Mouse (Mus musculus) forebrain, embryonic 13.5 days (tissue): Measurements from ENCODE around the gene P2ry12. TPM values are rescaled to one million over a fixed set of nuclear protein-coding genes. Genes with fewer than 3 reads are reported as not detected.

Experiments used
- ATAC-seq: fragments of 200-750 bp; cut with Nextera tagmentation; 2 replicates; pipeline ENCODE4 v1.8.0; 2017
- H3K27ac ChIP-seq: fragments of 300-500 bp; sonication (generic); 2 replicates; pipeline ENCODE4 v1.5.1; 2015; ENCODE audit warnings: inconsistent platforms, mild to moderate bottlenecking, moderate library complexity
- H3K27me3 ChIP-seq: fragments of 300-500 bp; sonication (generic); 2 replicates; pipeline ENCODE4 v1.6.1; 2015; ENCODE audit warnings: mild to moderate bottlenecking, inconsistent platforms
- H3K36me3 ChIP-seq: fragments of 300-500 bp; sonication (generic); 2 replicates; pipeline ENCODE4 v1.6.1; 2015; ENCODE audit warnings: mild to moderate bottlenecking, inconsistent platforms; ENCODE audit not compliant: poor library complexity, severe bottlenecking
- H3K4me1 ChIP-seq: fragments of 300-500 bp; sonication (generic); 2 replicates; pipeline ENCODE4 v1.6.1; 2015; ENCODE audit warnings: inconsistent platforms
- H3K4me2 ChIP-seq: fragments of 300-500 bp; sonication (generic); 2 replicates; pipeline ENCODE4 v1.6.1; 2015; ENCODE audit warnings: inconsistent platforms, mild to moderate bottlenecking, moderate library complexity
- H3K4me3 ChIP-seq: fragments of 300-500 bp; sonication (generic); 2 replicates; pipeline ENCODE4 v1.5.1; 2015; ENCODE audit warnings: mild to moderate bottlenecking, inconsistent platforms
- H3K9ac ChIP-seq: fragments of 300-500 bp; sonication (generic); 2 replicates; pipeline ENCODE4 v1.6.1; 2015; ENCODE audit warnings: mild to moderate bottlenecking, inconsistent platforms
- H3K9me3 ChIP-seq: fragments of 300-500 bp; sonication (generic); replicated peaks from 2 replicates; pipeline ENCODE4 v1.6.1; 2016; ENCODE audit warnings: inconsistent platforms
- WGBS: fragments of 180-500 bp; shearing (Covaris S2); methylation state at CpG from one replicate; pipeline ENCODE4 v1.1.7; 2015; 5-methylcytosine and 5-hydroxymethylcytosine counted together
- polyA plus RNA-seq: library from polyadenylated mRNA; unstranded; fragments of >200 nt; fragmentation: Nextera tagmentation; extraction: Ambion mirVana; gene quantifications from 2 replicates; pipeline ENCODE4 v1.2.1, GENCODE M21; 2015

The P2ry12 gene
- polyA plus RNA-seq, 1 experiment from 2014 or later: 4.9 TPM

DNA sequence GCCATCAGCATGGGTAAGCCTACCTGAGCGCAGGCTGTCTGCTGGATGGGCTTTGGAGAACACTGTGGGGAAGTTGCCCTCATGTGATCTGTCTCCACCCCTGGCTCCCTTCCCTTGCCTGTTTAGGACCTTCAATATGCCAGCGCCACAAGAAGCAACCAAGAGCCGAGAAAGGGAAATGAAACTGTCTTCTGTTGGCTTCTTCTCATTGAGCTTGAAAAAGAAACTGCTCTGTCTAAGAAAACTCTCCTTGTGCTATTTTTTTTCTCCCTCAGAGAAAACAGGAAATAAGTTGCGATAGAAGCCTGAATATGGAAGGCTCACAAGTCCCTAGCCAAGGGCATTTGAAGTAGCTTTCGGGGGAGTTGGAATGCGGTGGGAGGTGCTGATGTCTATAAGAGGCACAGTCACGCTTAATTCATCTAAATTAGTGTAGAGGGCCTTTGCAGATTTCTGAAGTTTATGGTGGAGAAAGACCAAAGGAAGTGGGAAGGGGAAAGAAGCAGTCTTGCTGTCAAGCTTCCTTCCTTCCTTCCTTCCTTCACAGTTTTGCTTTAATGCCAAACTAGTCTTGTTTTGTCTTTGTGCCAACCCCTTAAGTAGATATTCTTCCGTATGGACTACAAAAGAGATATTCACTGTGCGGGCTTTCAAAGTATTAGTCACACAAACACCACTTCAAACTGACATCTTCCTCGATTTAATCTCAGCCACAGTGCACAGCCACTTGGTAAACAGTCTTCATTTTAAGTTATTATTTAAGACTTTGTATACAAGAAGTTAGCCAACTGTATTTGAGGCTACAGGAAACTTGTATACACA lies 33.7 kb downstream of the P2ry12 start:
- Histone ChIP-seq H3K9me3 (no peaks in the 10 kb centered on the region), H3K4me1 (no peaks in the 10 kb centered on the region), H3K27me3 (no peaks in the 10 kb centered on the region), H3K4me2 (no peak overlapping the region), H3K4me3 (no peak overlapping the region), H3K36me3 (no peaks in the 10 kb centered on the region), H3K27ac (no peak overlapping the region), H3K9ac (no peak overlapping the region)
- 81% methylated on average over 10 of the region's 10 CpGs for WGBS
- no peak for ATAC-seq

GRCm38 (mm10) chr3:59227696-59228095 lies 35.0 kb downstream of the P2ry12 start:
- Histone ChIP-seq H3K36me3 (no peaks in the 10 kb centered on the region), H3K9ac (no peak overlapping the region), H3K4me1 (no peaks in the 10 kb centered on the region), H3K27ac (no peak overlapping the region), H3K27me3 (no peaks in the 10 kb centered on the region), H3K4me3 (no peak overlapping the region), H3K9me3 (no peaks in the 10 kb centered on the region), H3K4me2 (no peak overlapping the region)
- 95% methylated on average over 9 of the region's 9 CpGs for WGBS
- no peak for ATAC-seq

DNA sequence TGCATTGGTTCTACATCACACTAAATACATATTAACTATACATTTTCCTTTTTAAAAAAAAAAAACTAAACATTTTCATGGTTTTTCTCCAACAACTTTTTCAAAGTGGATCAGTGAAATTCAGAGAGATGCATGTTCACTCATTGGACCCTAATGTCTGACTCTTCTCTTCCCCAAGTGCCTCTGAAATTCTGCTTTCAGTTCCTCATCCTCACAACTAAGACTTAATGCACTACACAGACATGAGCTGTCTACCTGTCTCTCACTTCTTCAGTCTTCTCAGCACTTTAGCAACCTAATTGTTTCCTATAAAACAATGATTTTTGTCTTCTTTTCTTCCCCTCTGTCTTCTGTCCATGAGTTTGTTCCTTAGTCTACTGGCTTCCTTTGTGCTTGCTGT lies 37.3 kb downstream of the P2ry12 start:
- H3K4me1 ChIP-seq: no peaks in the 10 kb centered on the region

GRCm38 (mm10) chr3:59222303-59222702 lies 40.4 kb downstream of the P2ry12 start:
- no peak overlapping the region for H3K27ac ChIP-seq
- 86% methylated on average over 2 of the region's 2 CpGs for WGBS
- no peak for ATAC-seq
- no peaks in the 10 kb centered on the region for H3K27me3 ChIP-seq
- no peaks in the 10 kb centered on the region for H3K4me1 ChIP-seq
- H3K9me3 ChIP-seq: no peaks in the 10 kb centered on the region
- H3K9ac ChIP-seq: no peak overlapping the region
- H3K36me3 ChIP-seq: no peaks in the 10 kb centered on the region
- H3K4me2 ChIP-seq: no peak overlapping the region
- H3K4me3 ChIP-seq: no peak overlapping the region

More for the DNA sequence above, 37.3 kb downstream of the P2ry12 start:
- no peak overlapping the region for H3K27ac ChIP-seq
- no peak for ATAC-seq
- H3K36me3 ChIP-seq: no peaks in the 10 kb centered on the region
- H3K9ac ChIP-seq: no peak overlapping the region
- no peak overlapping the region for H3K4me2 ChIP-seq
- H3K27me3 ChIP-seq: no peaks in the 10 kb centered on the region
- H3K4me3 ChIP-seq: no peak overlapping the region
- no peaks in the 10 kb centered on the region for H3K9me3 ChIP-seq

DNA sequence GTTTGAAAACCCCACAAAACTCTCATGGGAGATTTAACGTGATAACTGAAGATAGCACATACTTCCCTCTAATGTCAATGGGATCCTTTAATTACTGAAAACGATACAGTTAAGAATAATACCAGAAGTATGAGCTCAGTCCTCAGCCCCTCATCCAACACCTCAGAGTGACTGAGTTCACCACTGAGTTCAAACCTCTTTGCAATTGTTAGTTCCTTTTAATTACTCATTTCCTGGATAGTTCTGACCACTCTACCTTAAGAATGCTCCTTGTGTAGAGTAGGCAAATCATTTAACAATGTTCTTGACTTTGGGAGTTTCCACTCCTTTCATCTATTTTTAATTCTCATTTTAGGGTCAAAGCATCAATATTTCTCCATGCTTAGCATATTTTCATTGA lies 43.3 kb downstream of the P2ry12 start:
- no peak for ATAC-seq
- H3K4me2 ChIP-seq: no peak overlapping the region
- no peak overlapping the region for H3K4me3 ChIP-seq
- H3K36me3 ChIP-seq: no peaks in the 10 kb centered on the region
- H3K27me3 ChIP-seq: no peaks in the 10 kb centered on the region
- WGBS: 91% methylated on average over 2 of the region's 2 CpGs
- no peak overlapping the region for H3K27ac ChIP-seq
- no peak overlapping the region for H3K9ac ChIP-seq
- H3K4me1 ChIP-seq: no peaks in the 10 kb centered on the region
- no peaks in the 10 kb centered on the region for H3K9me3 ChIP-seq

- no peak overlapping the region for H3K9ac ChIP-seq
- H3K4me3 ChIP-seq: no peak overlapping the region
- no peak for ATAC-seq
- no peaks in the 10 kb centered on the region for H3K27me3 ChIP-seq
- H3K36me3 ChIP-seq: no peaks in the 10 kb centered on the region
- no peaks in the 10 kb centered on the region for H3K9me3 ChIP-seq
- no peak overlapping the region for H3K27ac ChIP-seq
- 91% methylated on average over 10 of the region's 10 CpGs for WGBS
- no peaks in the 10 kb centered on the region for H3K4me1 ChIP-seq
- no peak overlapping the region for H3K4me2 ChIP-seq
These were observed 45.5 kb downstream of the P2ry12 start for GRCm38 (mm10) chr3:59217211-59217610.

DNA sequence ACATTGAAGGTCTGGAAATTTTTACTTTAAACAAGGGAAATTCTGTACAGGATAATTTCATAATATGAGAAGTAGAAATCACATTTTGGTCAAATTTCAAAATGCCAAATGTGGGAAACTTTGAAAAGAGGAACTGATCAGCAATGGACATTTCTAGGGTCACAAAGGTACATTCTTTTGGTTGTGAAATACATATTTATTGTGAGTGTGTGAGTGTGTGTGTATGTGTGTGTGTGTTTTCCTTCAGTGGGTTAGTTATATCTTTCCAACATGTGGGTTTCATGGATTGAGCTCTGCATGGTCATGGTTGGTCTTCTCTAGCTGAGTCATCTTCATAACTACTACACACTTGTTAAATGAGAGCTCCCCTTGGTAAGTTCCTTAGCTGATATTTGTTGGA lies 50.3 kb downstream of the P2ry12 start:
- Histone ChIP-seq H3K27me3 (no peaks in the 10 kb centered on the region), H3K4me2 (no peak overlapping the region), H3K4me3 (no peak overlapping the region), H3K4me1 (no peaks in the 10 kb centered on the region), H3K9me3 (no peaks in the 10 kb centered on the region), H3K9ac (no peak overlapping the region), H3K27ac (no peak overlapping the region), H3K36me3 (no peaks in the 10 kb centered on the region)
- no peak for ATAC-seq

- no peak for ATAC-seq
- no peaks in the 10 kb centered on the region for H3K4me1 ChIP-seq
- H3K9me3 ChIP-seq: no peaks in the 10 kb centered on the region
- H3K4me2 ChIP-seq: no peak overlapping the region
- H3K27ac ChIP-seq: no peak overlapping the region
- no peak overlapping the region for H3K9ac ChIP-seq
- H3K27me3 ChIP-seq: no peaks in the 10 kb centered on the region
- H3K4me3 ChIP-seq: no peak overlapping the region
- WGBS: 93% methylated on average over 8 of the region's 8 CpGs
- no peaks in the 10 kb centered on the region for H3K36me3 ChIP-seq
These were observed 50.9 kb downstream of the P2ry12 start for GRCm38 (mm10) chr3:59211784-59212183.

GRCm38 (mm10) chr3:59210727-59211126 lies 51.9 kb downstream of the P2ry12 start, which contains the start of gene P2ry13:
P2ry13 (minus strand) TSS chr3:59210882.
- no peak within 1 kb of the TSS for H3K4me2 ChIP-seq
- H3K27ac ChIP-seq: no peak within 1 kb of the TSS
- 95% methylated on average over 6 of the region's 6 CpGs for WGBS
- H3K9me3 ChIP-seq: no peaks in the 10 kb centered on the region
- H3K36me3 ChIP-seq: no peaks in the 10 kb centered on the region
- H3K9ac ChIP-seq: no peak within 1 kb of the TSS
- no peaks in the 10 kb centered on the region for H3K27me3 ChIP-seq
- ATAC-seq: no peak
- no peaks in the 10 kb centered on the region for H3K4me1 ChIP-seq
- no peak within 1 kb of the TSS for H3K4me3 ChIP-seq

- Histone ChIP-seq H3K4me2 (no peak overlapping the region), H3K9ac (no peak overlapping the region), H3K9me3 (no peaks in the 10 kb centered on the region), H3K4me3 (no peak overlapping the region), H3K4me1 (no peaks in the 10 kb centered on the region), H3K27me3 (no peaks in the 10 kb centered on the region), H3K36me3 (no peaks in the 10 kb centered on the region), H3K27ac (no peak overlapping the region)
- WGBS: 83% methylated on average over 8 of the region's 8 CpGs
- no peak for ATAC-seq
These were observed 52.6 kb downstream of the P2ry12 start for GRCm38 (mm10) chr3:59210089-59210488.

- Histone ChIP-seq H3K4me2 (no peak overlapping the region), H3K9me3 (no peaks in the 10 kb centered on the region), H3K27me3 (no peaks in the 10 kb centered on the region), H3K27ac (no peak overlapping the region), H3K4me1 (no peaks in the 10 kb centered on the region), H3K36me3 (no peaks in the 10 kb centered on the region), H3K9ac (no peak overlapping the region), H3K4me3 (no peak overlapping the region)
- peak; percentile 78 for ATAC-seq
- WGBS: 67% methylated on average over 4 of the region's 4 CpGs
These were observed 53.8 kb downstream of the P2ry12 start for GRCm38 (mm10) chr3:59208650-59209548.

DNA sequence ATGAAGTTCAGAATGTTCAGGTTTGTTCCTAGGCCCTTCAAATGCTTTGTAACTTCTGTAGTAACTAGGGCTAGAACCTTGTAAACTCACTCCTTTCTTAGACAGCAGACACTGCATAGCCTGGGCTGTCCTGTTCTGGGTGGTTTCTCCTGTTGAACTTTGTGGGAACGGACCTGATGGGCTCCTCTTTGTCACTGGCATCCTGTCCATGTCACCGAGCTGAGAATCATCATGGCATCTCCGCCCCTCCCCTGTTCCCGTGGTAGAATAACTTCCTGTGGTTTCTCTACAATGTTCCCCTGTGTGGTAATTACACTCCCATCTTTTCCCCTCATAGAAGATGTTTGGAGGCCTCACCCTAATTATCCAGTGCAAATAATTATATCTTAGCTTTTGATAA lies 56.7 kb downstream of the P2ry12 start:
- Histone ChIP-seq H3K27me3 (no peaks in the 10 kb centered on the region), H3K9me3 (no peaks in the 10 kb centered on the region), H3K27ac (no peak overlapping the region), H3K4me2 (no peak overlapping the region), H3K36me3 (no peaks in the 10 kb centered on the region), H3K4me3 (no peak overlapping the region), H3K4me1 (no peaks in the 10 kb centered on the region), H3K9ac (no peak overlapping the region)
- WGBS: 68% methylated on average over 4 of the region's 4 CpGs
- no peak for ATAC-seq
